Mouse (Mus musculus): ENCODE measurements around the gene Ccdc33.

DNA sequence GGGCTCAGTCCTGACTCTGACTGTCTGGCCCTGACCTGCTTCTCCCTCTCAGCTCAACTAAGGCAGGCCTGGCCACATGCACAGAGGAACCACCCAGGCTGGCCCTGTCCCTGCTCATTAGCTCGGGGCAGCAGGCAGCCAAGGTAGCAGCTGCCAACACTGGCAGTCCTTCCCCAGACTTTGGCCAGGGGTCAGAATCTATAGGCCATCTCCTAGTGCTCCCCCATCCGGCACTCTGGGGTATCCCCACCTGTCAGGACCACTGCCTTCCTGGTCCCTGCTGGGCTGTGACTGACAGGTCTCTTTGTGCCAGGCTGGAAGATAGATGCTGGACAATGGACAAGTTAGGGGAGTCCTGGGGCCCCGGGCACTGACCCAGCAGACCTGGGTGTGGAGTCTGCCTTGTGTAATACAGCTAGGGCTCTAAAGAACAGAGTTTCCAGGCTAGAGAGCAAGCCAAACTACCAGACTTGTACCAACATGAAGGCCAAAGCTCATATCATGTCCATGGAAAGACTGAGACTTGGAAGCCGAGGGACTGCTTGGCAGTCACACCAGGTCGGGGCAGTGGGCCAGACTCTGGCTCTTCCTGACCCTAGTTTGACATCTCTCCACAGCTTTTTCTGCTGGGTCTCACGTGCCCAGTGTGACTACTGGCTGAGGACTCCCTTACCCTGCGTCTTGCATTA, 25.9 kb downstream of the Ccdc33 start:
- TF ChIP-seq POLR2A (IDR thresholded peaks at IDR 0.05; ENCODE audit: extremely low read depth, insufficient read depth, low read length) (no peak), CTCF (IDR thresholded peaks at IDR 0.05; ENCODE audit: low read depth, low read length) (no peak; the same call in 1 of the 2 replicates)
